Mouse (Mus musculus) heart, postnatal 36 days (tissue): ENCODE results near the gene Gm44973. TPM values are rescaled to one million over a fixed set of nuclear protein-coding genes. Genes with fewer than 3 reads are reported as not detected.

Experiments
- DNase-seq, 2 experiments: peaks; one replicate each; pipeline ENCODE4 v3.0.0; 2021 to 2022
- intact Hi-C: fragments of 180-260 bp; cut with DNase I; formaldehyde crosslinking; loops from one replicate; pipeline ENCODE4 v1.15.1; 2025
- total RNA-seq, 2 experiments: library from RNA; stranded (reverse); gene quantifications; 2 replicates each; pipeline ENCODE4 v1.2.3; 2021

Gm44973 gene
- total RNA-seq, 2 experiments from 2014 or later: not detected

DNA sequence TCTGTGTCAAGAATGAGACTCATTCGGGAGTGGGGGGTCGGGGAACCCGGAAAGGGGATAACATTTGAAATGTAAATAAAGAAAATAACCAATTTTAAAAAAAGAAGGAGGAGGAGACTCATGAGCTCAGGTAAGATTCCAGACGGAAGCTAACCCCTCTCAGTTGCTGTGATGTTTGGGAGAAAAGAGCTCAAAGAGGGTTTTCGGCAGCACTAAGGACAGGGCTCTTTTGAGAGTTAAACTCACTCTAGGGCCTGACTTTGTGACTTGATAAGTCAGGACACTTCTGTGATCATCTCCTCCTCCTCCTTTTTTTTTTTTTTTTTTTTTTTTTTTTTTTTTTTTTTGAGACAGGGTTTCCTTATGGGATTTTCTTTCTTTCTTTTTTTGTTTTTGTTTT, 23.6 kb downstream of the Gm44973 start:
- no peak for DNase-seq
- intact Hi-C loops: no loop called here

DNA sequence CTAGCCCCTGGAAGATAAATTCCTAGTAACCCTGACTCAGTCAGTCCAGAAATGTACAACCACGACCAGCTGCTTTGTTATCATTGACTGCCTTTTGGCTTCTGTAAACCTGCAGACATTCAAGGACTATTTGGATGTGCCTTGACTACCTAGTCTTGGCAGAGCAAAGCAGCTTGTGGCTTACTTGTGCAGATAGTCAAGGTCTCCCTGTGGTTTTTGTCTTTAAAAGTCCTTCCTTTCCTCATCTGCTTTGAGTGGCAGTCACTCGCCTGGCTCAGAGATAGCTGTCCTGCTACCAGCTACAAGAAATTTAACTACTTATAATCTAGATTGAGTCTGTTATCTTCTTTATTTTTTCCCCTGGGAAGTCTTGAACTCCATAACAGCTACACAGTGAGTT, 29.7 kb downstream of the Gm44973 start:
- intact Hi-C loops: loop anchor here (10.0 kb wide), 2 partner anchors 230 to 490 kb away; partner anchors contain the start of gene Ube2s
- DNase-seq: no peak

DNA sequence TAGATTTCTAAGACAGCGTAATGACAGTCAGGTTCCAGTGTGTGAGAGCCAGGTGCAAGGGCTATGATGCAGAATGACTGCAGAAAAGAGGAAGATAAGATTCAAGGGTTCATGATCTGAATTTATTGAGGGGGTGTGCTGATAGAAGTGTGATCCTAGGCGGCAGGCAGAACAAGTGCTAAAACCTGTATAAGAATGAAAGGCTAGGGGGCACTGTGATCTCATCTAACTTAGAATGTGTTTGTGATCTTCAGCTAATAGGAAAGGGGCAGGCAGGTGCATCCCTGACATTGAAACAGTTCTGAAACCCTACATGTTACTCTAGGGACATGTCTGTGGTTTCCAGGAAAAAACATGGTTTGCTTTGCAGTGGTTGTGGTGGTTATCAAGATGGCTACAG, 30.8 kb downstream of the Gm44973 start:
- intact Hi-C loops: loop anchor here (10.0 kb wide), 2 partner anchors 231 to 491 kb away; partner anchors contain the start of gene Ube2s

DNA sequence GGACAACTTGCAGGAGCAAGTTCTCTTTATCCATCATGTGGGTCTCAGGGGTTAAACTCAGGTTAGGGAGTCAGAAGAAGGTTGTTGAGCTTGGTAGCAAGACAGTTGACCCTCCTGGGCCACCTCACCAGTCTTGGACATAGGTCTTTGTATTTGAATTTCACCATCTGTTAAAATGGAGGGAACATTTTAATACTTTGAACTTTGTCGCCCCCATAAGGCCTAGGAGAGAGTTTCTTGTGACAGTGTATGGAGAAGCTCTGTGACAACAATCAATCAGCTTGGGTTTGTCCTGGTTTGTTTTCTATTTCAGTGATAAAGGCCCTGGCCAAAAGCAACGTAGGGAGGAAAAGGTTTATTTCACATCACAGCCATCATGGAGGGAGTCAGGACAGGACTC, 32.0 kb downstream of the Gm44973 start:
- intact Hi-C loops: loop anchor here (1.0 to 10.0 kb wide), 3 partner anchors 104 to 493 kb away; partner anchors contain the start of gene Ube2s
- DNase-seq: peak in 1 of 2 experiments; percentile 35

More for the DNA sequence above, 30.8 kb downstream of the Gm44973 start:
- DNase-seq: no peak

DNA sequence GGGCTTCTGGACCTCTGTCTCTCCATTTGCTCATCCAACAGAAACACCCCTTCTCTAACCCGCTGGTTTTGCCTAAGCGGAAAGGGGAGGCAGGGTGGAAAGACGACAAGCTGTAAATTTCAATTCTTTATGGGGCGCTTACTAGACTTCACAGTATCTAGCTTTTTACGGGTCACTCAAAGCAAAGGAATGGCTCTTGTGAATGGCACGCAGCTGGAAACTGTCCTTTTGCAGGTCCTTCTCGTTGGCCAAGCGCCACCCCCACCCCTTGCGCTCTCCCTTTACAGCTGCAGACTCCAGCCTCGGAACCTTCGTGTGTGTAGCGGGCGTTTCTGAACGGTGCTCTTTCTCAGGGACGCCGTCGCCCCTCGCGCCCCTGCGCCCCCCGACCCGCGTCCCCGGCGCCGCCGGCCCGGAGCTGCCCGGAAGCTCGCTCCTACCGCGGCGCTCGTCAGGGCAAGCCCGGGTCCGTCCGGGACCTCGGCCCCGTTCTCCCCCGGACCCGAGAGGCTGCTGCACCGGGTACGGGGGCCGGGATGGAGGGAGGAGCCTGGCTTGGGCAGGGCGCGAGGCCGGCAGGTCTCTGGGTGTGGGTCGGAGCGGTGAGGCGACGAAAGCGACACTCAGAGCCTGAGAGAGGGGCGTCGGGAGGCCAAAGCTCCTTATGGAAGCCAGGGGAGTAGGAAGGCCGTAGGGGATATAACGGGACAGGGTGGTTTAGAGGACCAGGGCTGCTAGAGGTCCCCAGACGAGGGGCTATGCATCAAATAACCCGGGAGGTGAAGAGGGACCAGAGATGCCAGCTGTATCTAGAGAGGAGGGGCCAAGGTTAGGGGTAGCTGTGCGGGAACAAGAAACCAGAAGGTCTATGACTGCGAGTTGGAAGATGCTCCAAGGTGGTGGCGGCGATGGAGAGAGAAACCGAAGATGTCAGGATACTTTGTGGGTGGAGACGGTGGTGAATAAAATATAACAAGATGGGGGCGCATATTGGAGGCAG, 36.2 kb downstream of the Gm44973 start, which contains the start of gene Zfp580:
Gene Zfp580, plus strand, starts transcription at position 346 of the 1,000 bp plus-strand sequence.
- intact Hi-C loops: loop anchor here (2.0 to 10.0 kb wide), 3 partner anchors 55 to 257 kb away; partner anchors contain the start of genes Rpl28 and Zfp579
- DNase-seq: peak; percentile 78 to 88

DNA sequence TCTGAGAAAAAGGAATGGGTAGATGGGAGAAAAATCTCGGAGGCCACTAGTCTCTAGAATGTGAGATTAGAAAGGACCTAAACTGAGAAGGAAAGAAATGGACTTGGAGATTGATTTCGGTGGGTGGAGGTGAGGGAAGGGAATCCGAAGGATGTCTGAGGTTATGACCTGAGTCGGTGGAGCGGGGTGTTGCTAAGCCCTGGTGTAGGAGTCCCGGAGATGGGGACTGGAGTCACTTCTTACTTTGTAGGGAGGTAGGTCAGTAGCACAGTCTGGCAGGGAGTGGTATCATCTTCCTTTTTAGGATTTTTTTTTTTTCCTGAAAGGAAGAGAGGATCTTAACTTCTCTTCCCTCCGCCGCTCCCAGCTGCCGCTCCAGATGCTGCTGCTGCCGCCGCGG, 37.1 kb downstream of the Gm44973 start:
- intact Hi-C loops: loop anchor here (10.0 kb wide), 2 partner anchors 188 to 258 kb away; partner anchors contain the start of gene Rpl28
- DNase-seq: no peak

DNA sequence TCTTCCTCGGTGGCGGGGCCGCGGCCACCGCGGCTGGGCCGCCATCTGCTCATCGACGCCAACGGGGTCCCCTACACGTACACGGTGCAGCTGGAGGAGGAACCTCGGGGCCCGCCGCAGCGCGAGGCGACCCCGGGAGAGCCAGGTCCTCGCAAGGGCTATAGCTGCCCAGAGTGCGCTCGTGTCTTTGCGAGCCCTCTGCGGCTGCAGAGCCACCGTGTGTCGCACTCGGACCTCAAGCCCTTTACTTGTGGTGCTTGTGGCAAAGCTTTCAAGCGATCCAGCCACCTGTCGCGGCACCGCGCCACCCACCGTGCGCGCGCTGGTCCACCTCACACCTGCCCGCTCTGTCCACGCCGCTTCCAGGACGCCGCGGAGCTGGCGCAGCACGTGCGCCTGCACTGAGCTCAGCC, 37.6 kb downstream of the Gm44973 start:
- intact Hi-C loops: loop anchor here (10.0 kb wide), 2 partner anchors 188 to 258 kb away; partner anchors contain the start of gene Rpl28
- no peak for DNase-seq

DNA sequence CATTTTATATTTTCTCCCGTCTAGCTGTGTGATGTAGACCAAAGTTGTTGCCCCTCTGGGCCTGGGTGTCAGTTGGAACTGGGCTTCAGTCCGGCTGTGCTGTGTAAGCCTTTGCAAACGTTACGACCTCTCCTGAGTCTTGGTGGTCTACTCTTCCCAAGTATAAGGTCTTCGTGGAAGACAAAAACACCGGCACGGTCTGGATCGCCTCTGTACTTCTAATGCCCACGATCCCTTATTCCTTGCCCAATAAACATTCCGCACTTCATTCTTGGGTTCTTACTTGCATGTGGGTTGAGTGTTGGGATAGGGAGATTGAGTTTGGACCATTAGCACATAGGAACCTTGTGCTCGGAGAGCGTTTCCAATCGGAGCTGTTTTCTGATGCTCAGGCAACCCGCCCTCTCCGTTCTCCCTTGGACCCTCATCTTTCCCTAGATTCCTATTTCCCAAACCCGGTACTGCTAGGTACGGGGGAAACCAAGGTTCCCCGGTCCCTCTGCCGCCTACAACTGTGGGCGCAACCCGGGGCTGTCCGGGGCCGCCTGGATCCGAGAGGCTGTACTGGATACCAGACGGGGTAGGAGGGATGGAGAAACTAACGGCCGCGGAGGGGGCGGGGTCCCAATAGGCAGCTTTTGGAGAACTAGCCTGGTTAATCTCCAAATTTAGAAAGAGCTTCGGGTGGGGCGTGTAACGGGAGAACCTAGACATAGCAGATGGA, 38.3 kb downstream of the Gm44973 start:
- DNase-seq: no peak
- intact Hi-C loops: loop anchor here (10.0 kb wide), 2 partner anchors 189 to 259 kb away; partner anchors contain the start of gene Rpl28

DNA sequence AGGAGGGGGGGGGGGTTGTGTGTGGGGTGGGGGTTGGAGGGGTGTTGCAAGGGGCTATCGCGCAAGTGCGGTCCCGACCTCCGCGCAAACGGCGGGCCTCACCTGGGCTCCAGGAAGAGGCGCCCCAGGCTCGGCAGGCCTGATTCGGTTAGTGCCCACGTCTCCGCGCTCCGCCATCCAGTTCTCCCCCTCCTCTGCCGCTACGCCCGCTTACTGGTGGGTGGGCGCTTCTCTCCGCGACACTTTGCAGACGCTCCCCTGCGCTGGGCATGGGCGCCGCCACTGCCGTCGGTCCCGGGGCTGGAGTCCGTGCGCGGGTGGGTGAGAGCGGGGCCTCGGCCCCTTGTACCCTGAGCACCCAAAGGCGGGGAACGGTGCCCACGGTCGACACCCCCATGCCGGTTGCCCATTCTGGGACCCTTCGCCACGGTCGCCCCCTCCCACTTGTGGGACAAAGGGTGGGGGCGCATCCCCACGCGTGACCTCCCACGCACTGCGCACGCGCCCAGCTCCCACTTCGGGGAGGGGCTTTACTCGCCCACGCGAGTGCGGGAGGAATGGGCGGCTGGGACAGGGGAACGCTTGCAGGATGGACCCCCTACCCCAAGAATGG, 41.5 kb downstream of the Gm44973 start:
- DNase-seq: no peak
- intact Hi-C loops: loop anchor here (10.0 kb wide), 2 partner anchors 192 to 262 kb away; partner anchors contain the start of gene Rpl28

DNA sequence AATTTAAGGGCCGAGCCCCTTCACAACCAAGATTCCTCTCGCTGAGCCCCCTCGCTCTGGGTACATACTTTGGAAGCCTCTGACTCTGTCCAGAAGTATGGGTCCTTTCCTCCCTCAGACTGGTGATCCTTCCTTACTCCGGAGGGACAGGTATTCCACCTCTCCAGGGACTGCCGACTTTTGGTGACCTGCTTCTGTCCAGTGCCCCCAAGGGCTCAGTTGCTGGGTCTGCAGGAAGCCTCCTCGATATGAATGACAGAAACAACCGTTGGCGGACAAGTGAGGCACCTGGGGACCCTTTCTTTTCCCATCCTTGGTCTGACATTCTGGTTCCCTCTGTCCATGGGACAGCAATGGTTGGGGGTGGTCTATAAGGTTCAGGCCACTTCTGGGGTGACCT, 42.1 kb downstream of the Gm44973 start:
- intact Hi-C loops: loop anchor here (10.0 kb wide), 2 partner anchors 193 to 263 kb away; partner anchors contain the start of gene Rpl28
- DNase-seq: no peak

DNA sequence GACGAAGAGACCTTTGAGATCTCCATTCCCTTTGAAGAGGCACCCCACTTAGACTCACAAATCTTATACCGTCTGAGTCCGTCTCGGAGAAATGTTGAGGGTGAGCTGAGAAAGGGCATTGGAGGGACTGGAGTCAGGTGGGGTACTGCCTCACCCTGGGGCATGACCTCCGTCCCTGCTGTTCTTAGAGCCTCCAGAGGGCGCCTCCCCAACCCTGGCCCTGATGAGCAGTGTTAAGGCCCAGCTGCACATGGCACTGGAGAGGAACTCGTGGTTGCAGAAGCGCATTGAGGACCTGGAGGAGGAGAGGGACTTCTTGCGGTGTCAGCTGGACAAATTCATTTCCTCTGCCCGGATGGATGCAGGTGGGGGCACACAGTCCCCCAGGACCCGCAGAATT, 42.5 kb downstream of the Gm44973 start:
- no peak for DNase-seq
- intact Hi-C loops: loop anchor here (10.0 kb wide), 2 partner anchors 193 to 263 kb away; partner anchors contain the start of gene Rpl28

DNA sequence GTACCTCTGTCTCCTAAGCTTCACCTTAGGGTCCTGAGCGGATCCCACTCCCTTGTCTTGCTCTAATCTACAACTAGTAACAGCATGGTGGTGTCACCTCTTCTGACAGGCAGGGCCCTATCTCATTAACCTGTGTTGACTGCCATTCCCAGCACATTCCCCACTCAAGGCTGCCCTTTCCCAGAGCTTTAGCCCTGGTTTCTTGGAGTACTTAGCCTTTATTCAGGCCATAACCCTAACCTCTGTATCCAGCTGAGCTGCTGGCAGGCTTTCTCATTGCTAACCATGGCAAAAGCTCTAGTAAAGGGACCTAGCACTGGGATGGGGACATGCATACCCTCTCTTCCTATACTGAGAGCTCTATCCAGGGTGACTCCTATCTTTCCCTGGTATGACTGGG, 43.3 kb downstream of the Gm44973 start:
- no peak for DNase-seq
- intact Hi-C loops: loop anchor here (10.0 kb wide), 2 partner anchors 194 to 264 kb away; partner anchors contain the start of gene Rpl28

DNA sequence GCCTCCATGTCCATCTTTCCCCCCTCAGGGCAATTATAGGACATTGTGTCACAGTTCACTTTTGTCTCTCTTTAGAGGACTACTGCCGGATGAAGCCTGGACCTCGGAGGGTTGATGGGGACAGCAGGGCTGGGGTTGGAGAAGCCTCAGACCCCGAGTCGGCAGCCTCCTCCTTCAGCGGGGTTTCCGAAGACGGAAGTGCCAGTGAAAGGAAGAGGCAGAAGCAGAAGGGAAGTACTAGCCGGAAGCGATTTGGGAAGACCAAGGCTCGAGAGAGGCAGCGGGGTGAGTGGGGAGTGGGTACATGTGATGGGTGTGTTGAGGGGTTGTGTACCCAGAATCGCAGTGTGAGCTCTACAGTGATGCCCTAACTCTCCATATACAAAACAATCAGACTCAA, 44.1 kb downstream of the Gm44973 start:
- DNase-seq: no peak
- intact Hi-C loops: loop anchor here (10.0 kb wide), 2 partner anchors 195 to 265 kb away; partner anchors contain the start of gene Rpl28

DNA sequence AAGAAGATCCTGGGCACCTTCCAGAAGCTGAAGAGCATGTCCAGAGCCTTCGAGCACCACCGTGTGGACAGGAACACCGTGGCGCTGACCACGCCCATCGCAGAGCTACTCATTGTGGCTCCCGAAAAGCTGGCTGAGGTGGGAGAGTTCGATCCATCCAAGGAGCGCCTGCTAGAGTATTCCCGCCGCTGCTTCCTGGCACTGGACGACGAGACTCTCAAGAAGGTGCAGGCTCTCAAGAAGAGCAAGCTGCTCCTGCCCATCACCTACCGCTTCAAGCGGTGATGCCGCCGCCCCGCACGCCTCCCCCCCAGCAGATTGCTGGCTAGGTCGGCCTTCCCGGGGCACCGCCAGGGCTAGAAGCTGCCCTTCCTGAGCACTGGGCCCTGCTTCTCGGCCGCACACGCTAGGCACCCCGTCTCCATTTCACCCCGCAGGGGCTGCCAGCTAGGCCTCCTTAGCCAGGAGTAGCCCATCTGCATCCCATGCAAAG, 45.0 kb downstream of the Gm44973 start:
- intact Hi-C loops: loop anchor here (2.0 to 10.0 kb wide), 3 partner anchors 43 to 565 kb away; partner anchors contain the start of gene Rasl2-9
- DNase-seq: peak; percentile 70 to 72

DNA sequence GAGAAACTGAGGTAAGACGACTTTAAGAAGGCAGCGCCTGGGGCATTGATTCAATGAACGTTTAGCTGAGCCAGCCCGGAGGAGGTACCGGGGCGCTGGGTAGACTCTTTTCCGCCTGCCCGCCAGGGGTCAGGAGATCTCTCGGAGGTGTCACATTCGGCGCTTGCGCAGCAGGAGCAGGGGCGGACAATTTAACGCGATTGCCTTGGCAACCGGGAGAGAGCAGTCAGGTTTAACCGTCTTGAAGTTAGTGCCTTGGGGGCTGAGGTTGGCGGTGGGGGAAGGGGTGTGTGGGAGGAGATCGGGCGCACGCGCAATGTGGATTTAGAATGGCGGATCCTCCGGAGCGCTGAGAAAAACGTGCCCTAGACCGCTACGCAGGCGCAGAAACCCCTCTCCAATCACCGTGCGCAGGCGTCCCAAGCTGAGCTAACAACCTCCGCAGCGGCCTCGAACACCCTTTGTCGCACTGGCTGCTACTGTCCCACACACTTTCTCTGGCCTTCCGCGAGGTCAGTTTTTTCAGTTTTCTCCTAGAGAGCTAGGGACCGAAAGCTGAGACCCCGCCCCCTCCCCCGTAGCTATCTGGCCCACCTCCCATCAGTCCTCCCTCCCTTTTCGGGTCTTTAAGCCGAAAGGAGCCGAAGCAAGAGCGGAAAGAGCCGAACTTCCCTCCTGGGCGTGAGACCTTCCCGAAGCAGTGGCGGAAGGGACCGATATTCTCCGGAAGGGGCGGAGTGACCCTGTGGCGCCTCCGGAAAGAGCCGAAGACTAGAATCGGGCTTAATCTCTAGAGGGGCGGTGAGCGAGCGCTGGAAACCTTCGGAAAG, 45.9 kb downstream of the Gm44973 start:
- peak; percentile 98 to 99 for DNase-seq
- intact Hi-C loops: loop anchor here (2.0 to 10.0 kb wide), 3 partner anchors 44 to 566 kb away; partner anchors contain the start of gene Rasl2-9

DNA sequence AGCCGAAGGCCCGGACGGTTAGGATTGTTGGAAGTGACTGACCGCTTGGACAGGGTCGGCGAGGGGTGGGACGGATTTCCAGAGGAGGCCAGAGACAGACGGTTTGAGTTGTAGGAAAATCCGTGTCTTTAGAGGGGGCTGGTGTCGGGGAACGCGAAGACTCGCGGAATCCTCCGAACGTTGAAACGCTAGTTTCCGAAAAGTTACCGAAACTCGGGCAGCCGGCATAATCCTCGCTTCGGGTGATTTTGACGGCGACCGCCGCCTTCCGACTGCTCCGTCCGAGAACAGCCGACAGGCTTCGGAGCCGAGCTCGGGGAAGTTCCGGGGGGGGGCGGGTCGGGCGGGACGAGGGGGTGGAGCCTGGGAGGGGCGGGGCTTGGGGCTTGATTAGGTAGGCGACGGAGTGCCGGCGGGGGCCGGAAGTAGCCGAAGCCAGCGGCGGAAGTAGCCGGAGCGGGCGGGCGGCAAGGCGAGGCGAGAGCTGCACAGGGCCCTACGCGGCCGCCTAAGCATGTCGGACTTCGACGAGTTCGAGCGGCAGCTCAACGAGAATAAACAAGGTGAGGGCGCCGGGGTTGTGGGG, 46.6 kb downstream of the Gm44973 start, which contains the start of gene U2af2:
Gene U2af2, plus strand, starts transcription at position 370 of the 586 bp plus-strand sequence.
- DNase-seq: peak; percentile 93 to 95
- intact Hi-C loops: loop anchor here (2.0 to 10.0 kb wide), 3 partner anchors 45 to 567 kb away; partner anchors contain the start of gene Rasl2-9

DNA sequence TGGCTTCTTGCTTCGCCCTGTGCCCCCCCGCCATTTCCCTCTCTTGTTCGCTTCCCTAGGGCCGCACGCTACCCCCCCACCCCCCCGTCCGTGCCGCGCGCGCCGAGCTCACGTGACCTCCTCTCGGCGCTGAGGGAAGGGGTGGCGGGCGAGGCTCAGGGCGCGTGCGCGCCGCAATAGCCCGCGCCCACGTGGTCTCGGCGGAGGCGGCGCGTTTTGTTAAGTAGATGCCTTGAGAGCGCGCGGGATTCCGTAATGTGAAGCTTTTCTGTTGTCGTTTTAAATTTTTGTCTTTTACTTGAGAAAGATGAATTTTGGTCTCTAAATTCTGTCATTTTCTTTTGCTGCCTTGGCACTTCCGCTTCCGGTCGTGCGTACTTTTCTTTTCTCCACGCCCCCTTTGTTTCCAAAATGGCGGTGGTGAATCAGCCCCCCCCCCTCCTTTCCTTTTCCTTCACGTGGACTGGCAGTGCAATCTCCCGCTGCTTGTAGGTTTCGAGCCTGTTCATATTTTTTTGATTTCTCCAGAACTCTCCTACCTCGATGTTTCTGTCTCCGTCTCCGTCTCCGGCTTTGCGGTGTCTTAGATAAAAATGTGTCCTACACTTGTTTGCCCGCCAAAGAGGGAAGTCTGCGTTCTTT, 47.2 kb downstream of the Gm44973 start:
- DNase-seq: no peak
- intact Hi-C loops: loop anchor here (1.0 to 10.0 kb wide), 3 partner anchors 15 to 568 kb away; partner anchors contain the start of gene Rasl2-9
